Mouse (Mus musculus) heart, embryonic 16.5 days (tissue): ENCODE results near the gene Ptprm. TPM values are rescaled to one million over a fixed set of nuclear protein-coding genes. Genes with fewer than 3 reads are reported as not detected.

Experiments used
- ATAC-seq: fragments of 200-750 bp; cut with Nextera tagmentation; replicated peaks from 2 replicates; pipeline ENCODE4 v1.8.0; 2017; ENCODE audit warnings: moderate number of reproducible peaks; ENCODE audit not compliant: insufficient read depth, low FRiP score; ENCODE audit errors: extremely low read depth
- H3K27ac ChIP-seq: fragments of 300-500 bp; sonication (generic); 2 replicates; pipeline ENCODE4 v1.5.1; 2014; ENCODE audit warnings: mild to moderate bottlenecking, low read length, control low read depth, moderate library complexity
- H3K27me3 ChIP-seq: fragments of 300-500 bp; sonication (generic); 2 replicates; pipeline ENCODE4 v1.6.1; 2014; ENCODE audit warnings: low read length, mixed read lengths; ENCODE audit not compliant: control insufficient read depth, insufficient read depth
- H3K36me3 ChIP-seq: fragments of 300-500 bp; sonication (generic); 2 replicates; pipeline ENCODE4 v1.6.1; 2014; ENCODE audit not compliant: control insufficient read depth, insufficient read depth
- H3K4me1 ChIP-seq: fragments of 300-500 bp; sonication (generic); 2 replicates; pipeline ENCODE4 v1.6.1; 2014; ENCODE audit warnings: low read length, mixed read lengths; ENCODE audit not compliant: control insufficient read depth, insufficient read depth
- H3K4me2 ChIP-seq: fragments of 300-500 bp; sonication (generic); 2 replicates; pipeline ENCODE4 v1.6.1; 2014; ENCODE audit warnings: low read depth, mild to moderate bottlenecking, control low read depth, low read length
- H3K4me3 ChIP-seq: fragments of 300-500 bp; sonication (generic); 2 replicates; pipeline ENCODE4 v1.5.1; 2014; ENCODE audit warnings: mild to moderate bottlenecking, control low read depth, low read length
- H3K9ac ChIP-seq: fragments of 300-500 bp; sonication (generic); 2 replicates; pipeline ENCODE4 v1.6.1; 2014; ENCODE audit warnings: low read length, control low read depth
- H3K9me3 ChIP-seq: fragments of 300-500 bp; sonication (generic); replicated peaks from 2 replicates; pipeline ENCODE4 v1.6.1; 2016; ENCODE audit warnings: low read length; ENCODE audit not compliant: control insufficient read depth
- WGBS: fragments of 180-500 bp; shearing (Covaris S2); extraction: QIAGEN DNeasy Blood & Tissue Kit; methylation state at CpG from one replicate; pipeline ENCODE4 v1.1.7; 2014; 5-methylcytosine and 5-hydroxymethylcytosine counted together
- polyA plus RNA-seq: library from polyadenylated mRNA; unstranded; fragments of >200 nt; fragmentation: Nextera tagmentation; extraction: Ambion mirVana; gene quantifications from 2 replicates; pipeline ENCODE4 v1.2.1, GENCODE M21; 2015

The Ptprm gene
- polyA plus RNA-seq, 1 experiment from 2014 or later, result 12.8 TPM

DNA sequence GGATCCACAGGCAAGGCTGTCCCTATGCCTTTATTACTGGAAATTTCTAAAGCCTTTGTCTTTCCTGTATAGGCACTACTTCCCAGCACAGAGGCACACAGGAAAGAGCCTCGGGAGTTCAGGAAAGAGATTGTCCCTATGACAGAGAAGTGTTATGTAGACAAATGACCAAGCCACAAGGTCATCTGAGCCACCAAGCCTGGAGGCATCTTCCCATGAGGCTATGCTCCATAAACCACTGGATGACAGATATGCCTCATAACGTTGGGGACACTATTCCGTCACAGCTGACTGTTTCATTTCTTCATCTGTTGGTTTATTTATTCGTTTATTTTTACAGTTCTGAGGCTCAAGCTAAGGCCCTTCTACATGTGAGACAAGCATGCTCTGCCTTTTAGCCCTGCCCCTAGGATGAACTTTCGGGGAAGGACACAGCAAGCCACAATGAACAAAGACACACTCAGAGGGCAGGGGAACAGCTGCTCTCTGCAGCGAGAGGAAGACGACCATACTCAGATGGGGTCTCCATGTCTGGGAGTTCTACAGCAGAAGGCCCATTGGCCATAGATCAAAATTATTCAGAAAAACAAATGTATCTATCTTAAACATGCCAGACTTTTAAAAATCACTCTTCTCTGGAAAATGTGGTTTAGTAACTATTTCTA lies 235.4 kb downstream of the Ptprm start:
- H3K9ac ChIP-seq, result no peak overlapping the region
- no peaks in the 10 kb centered on the region for H3K9me3 ChIP-seq
- H3K27me3 ChIP-seq, result no peaks in the 10 kb centered on the region
- no peaks in the 10 kb centered on the region for H3K36me3 ChIP-seq
- H3K4me3 ChIP-seq, result no peak overlapping the region
- WGBS, result 63% methylated on average over 7 of the region's 7 CpGs
- no peak overlapping the region for H3K27ac ChIP-seq
- ATAC-seq, result no peak
- no peak overlapping the region for H3K4me2 ChIP-seq
- peaks cover 4% of the 10 kb centered on the region; the same call in 1 of the 2 replicates for H3K4me1 ChIP-seq

- Histone ChIP-seq H3K4me3 (no peak overlapping the region), H3K9me3 (no peaks in the 10 kb centered on the region), H3K27me3 (no peaks in the 10 kb centered on the region), H3K9ac (no peak overlapping the region), H3K36me3 (no peaks in the 10 kb centered on the region), H3K4me2 (no peak overlapping the region), H3K4me1 (peaks cover 4% of the 10 kb centered on the region; the same call in 1 of the 2 replicates), H3K27ac (no peak overlapping the region)
- 22% methylated on average over 2 of the region's 2 CpGs for WGBS
- ATAC-seq, result no peak
Observed at GRCm38 (mm10) chr17:67114842-67115241, 239.4 kb downstream of the Ptprm start.

DNA sequence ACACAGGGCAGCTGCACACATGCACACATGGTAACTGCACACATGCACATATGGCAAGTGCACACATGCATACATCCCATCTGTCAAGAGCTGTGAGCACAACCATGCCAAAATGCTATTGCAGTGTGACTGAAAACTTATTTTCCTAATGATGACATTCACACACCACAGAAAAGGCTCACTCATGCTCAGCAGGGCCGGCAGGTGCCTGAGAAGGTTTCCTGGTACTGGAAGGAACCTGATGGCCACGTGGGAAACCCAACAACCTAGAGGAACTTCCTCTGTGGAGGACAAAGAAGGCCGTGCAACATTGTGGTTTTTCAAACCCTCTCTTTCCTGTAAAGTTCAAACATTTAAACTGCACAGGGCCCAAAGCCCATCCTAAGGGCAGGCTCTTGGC lies 241.6 kb downstream of the Ptprm start:
- WGBS, result 67% methylated on average over 3 of the region's 3 CpGs
- ATAC-seq, result no peak; the same call in 1 of the 2 replicates
- no peak overlapping the region for H3K27ac ChIP-seq
- no peaks in the 10 kb centered on the region for H3K9me3 ChIP-seq
- no peaks in the 10 kb centered on the region for H3K36me3 ChIP-seq
- H3K4me2 ChIP-seq, result no peak overlapping the region
- H3K4me3 ChIP-seq, result no peak overlapping the region
- H3K9ac ChIP-seq, result no peak overlapping the region
- peaks cover 4% of the 10 kb centered on the region; the same call in 1 of the 2 replicates for H3K4me1 ChIP-seq
- H3K27me3 ChIP-seq, result no peaks in the 10 kb centered on the region

DNA sequence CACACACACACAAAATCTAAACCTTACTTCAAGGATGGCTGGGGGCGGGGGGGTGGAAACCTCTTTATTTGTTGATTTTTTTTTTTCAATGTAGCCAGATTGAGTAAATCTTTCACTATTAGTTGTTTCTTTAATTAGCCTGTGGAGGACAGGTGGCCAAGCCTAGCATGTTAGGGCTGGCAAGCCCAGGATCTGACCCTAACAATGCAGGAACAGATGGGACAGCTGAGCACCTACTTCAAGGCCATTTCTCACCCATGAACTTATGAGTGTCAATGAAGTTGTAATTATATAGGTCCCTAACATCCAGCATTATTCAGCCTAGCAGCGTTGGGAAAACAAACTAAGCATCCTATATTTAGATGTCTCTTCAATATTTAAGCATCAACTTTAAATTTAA lies 248.1 kb downstream of the Ptprm start:
- WGBS, result 89% methylated on average over 2 of the region's 2 CpGs
- Histone ChIP-seq H3K4me3 (no peak overlapping the region), H3K9ac (no peak overlapping the region), H3K9me3 (no peaks in the 10 kb centered on the region), H3K4me2 (no peak overlapping the region), H3K36me3 (no peaks in the 10 kb centered on the region), H3K4me1 (no peaks in the 10 kb centered on the region), H3K27me3 (no peaks in the 10 kb centered on the region), H3K27ac (no peak overlapping the region)
- ATAC-seq, result no peak

DNA sequence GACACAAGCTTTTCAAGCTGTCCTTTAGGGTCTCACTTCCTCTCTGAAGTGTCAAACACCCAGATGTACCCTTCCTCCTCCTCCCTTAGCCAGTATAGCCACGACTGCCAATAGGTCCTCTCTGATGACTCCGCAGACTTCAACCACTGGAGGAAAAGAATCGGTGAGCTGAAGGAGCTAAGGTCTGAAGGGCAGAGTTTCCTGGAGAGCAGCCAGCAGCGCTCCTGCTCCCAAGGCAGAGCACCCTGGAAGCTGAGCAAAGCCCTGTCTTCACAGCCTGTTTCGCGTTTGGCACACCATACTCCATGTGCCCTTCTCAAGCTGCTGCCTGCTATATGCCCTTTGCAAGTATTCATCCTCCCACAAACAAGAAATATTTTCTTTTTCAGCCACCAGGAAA lies 252.2 kb downstream of the Ptprm start:
- Histone ChIP-seq H3K4me3 (no peak overlapping the region), H3K4me1 (no peaks in the 10 kb centered on the region), H3K27me3 (no peaks in the 10 kb centered on the region), H3K4me2 (no peak overlapping the region), H3K9me3 (no peaks in the 10 kb centered on the region), H3K9ac (no peak overlapping the region), H3K27ac (no peak overlapping the region), H3K36me3 (no peaks in the 10 kb centered on the region)
- no peak for ATAC-seq
- WGBS, result 47% methylated on average over 6 of the region's 6 CpGs

DNA sequence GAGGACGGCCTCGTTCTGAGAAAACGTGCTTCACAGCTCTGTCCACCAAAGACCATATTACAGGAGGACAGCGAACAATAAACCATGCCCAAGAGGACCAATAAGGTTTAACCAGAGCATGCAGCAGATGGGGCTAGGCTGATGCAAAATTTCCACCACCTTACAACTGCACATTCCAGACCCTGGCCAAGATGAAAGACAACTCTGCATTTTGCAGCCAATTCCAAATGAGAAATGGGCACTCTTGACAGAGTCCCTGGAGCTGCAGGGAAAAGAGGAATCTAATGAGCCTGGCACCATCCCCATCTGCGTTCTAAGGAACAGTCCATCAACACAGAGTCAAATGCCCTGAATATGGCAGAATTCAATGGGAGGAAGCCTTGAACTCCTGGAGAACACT lies 263.3 kb downstream of the Ptprm start:
- H3K9ac ChIP-seq, result no peak overlapping the region
- no peak for ATAC-seq
- no peak overlapping the region for H3K4me3 ChIP-seq
- H3K27me3 ChIP-seq, result no peaks in the 10 kb centered on the region
- H3K9me3 ChIP-seq, result no peaks in the 10 kb centered on the region
- H3K4me1 ChIP-seq, result no peaks in the 10 kb centered on the region
- H3K27ac ChIP-seq, result no peak overlapping the region
- H3K36me3 ChIP-seq, result no peaks in the 10 kb centered on the region
- 72% methylated on average over 5 of the region's 5 CpGs for WGBS
- no peak overlapping the region for H3K4me2 ChIP-seq

GRCm38 (mm10) chr17:67090153-67090552 lies 264.1 kb downstream of the Ptprm start:
- H3K9me3 ChIP-seq, result no peaks in the 10 kb centered on the region
- H3K27me3 ChIP-seq, result no peaks in the 10 kb centered on the region
- H3K4me3 ChIP-seq, result no peak overlapping the region
- WGBS, result 72% methylated on average over 7 of the region's 7 CpGs
- H3K36me3 ChIP-seq, result no peaks in the 10 kb centered on the region
- 0 out of 2 replicates have a peak, but pooled peaks cover under 1% of the 10 kb centered on the region for H3K4me1 ChIP-seq
- H3K27ac ChIP-seq, result no peak overlapping the region
- ATAC-seq, result no peak
- no peak overlapping the region for H3K9ac ChIP-seq
- no peak overlapping the region for H3K4me2 ChIP-seq

GRCm38 (mm10) chr17:67089611-67090010 lies 264.6 kb downstream of the Ptprm start:
- no peak for ATAC-seq
- Histone ChIP-seq H3K9me3 (no peaks in the 10 kb centered on the region), H3K36me3 (no peaks in the 10 kb centered on the region), H3K4me1 (peaks cover 4% of the 10 kb centered on the region), H3K27me3 (no peaks in the 10 kb centered on the region), H3K4me2 (no peak overlapping the region), H3K4me3 (no peak overlapping the region), H3K9ac (no peak overlapping the region), H3K27ac (no peak overlapping the region)
- 71% methylated on average over 3 of the region's 3 CpGs for WGBS

- H3K27me3 ChIP-seq, result no peaks in the 10 kb centered on the region
- H3K9me3 ChIP-seq, result no peaks in the 10 kb centered on the region
- H3K27ac ChIP-seq, result no peak overlapping the region
- no peak overlapping the region for H3K4me3 ChIP-seq
- WGBS, result 64% methylated on average over 5 of the region's 5 CpGs
- H3K4me1 ChIP-seq, result peaks cover 4% of the 10 kb centered on the region
- H3K9ac ChIP-seq, result no peak overlapping the region
- no peaks in the 10 kb centered on the region for H3K36me3 ChIP-seq
- ATAC-seq, result no peak
- H3K4me2 ChIP-seq, result no peak overlapping the region
Observed at GRCm38 (mm10) chr17:67087585-67087984, 266.7 kb downstream of the Ptprm start.
